Mouse (Mus musculus) brown adipose tissue, adult 24 weeks (tissue): ENCODE measurements around the gene Slc17a8. TPM values are rescaled to one million over a fixed set of nuclear protein-coding genes. Genes with fewer than 3 reads are reported as not detected.

Source experiments
- H3K27ac ChIP-seq: fragments of 200-500 bp; replicated peaks from 2 replicates; pipeline ENCODE4 v1.5.1; 2012; ENCODE audit warnings: low read depth, mild to moderate bottlenecking, low read length
- H3K4me1 ChIP-seq: fragments of 200-500 bp; 2 replicates; pipeline ENCODE4 v1.6.1; 2012; ENCODE audit warnings: low read length, mixed read lengths; ENCODE audit not compliant: control insufficient read depth, insufficient read depth, insufficient read length
- H3K4me3 ChIP-seq: fragments of 200-500 bp; 2 replicates; pipeline ENCODE4 v1.5.1; 2012; ENCODE audit warnings: low read depth, mild to moderate bottlenecking, low read length, moderate library complexity; ENCODE audit not compliant: insufficient read depth
- polyA plus RNA-seq: library from polyadenylated mRNA; stranded (reverse); fragments of >200 nt; gene quantifications from 2 replicates; pipeline ENCODE4 v1.2.4, GENCODE M21; 2012; ENCODE audit not compliant: missing spikeins, insufficient read depth, insufficient read length

Gene Slc17a8
- polyA plus RNA-seq, 1 experiment: not detected

DNA sequence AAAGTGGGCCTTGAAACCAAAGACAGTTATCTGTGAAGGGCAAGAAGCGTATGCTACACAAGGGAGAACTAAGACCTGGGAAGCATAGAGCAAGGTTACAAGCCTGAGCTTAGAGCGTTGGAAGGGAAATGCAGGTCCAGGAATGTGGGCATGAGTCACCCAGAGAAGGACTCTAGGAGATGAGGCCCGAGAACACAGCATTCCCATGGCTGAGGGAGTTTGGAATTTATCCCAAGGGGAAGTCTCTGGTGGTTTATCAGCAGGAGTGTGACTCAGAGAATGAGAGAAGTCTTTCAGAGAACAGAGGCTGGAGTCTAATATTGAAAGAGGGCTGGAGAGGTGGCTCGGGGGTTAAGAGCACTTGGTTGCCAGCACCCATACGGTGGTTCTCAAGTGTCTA is 94.0 kb downstream of the Slc17a8 start:
- Histone ChIP-seq H3K27ac (no peak overlapping the region), H3K4me1 (no peaks in the 10 kb centered on the region), H3K4me3 (no peak overlapping the region)

DNA sequence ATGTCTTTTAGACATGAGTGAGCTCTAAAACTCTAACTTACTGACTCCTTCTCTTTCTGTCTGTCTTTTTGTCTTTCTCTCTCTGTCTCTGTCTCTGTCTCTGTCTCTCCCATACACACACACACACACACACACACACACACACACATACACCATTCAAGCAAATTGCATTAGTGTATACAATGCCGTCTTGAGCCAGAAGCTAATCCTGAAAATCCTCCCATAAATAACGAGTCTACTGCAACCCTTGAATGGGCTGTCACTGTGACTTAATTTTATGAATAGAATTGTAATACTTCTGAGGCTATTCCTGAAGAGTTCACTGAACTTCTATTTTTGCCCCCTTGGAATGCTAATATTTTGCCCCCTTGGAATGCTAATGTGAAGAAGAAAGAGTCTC is 95.2 kb downstream of the Slc17a8 start:
- H3K4me3 ChIP-seq: no peak overlapping the region
- H3K27ac ChIP-seq: no peak overlapping the region
- H3K4me1 ChIP-seq: no peaks in the 10 kb centered on the region

Other genes starting within 250 kb of the Slc17a8 start
- 1.5 and 1.8 TPM in 2 replicates for gene Gas2l3, start 177.3 kb downstream of the Slc17a8 start, polyA plus RNA-seq
- 0.67 and 1.5 TPM in 2 replicates for gene Nr1h4, start 87.7 kb downstream of the Slc17a8 start, polyA plus RNA-seq
- gene Scyl2, start 65.0 kb upstream of the Slc17a8 start, polyA plus RNA-seq: 15.6 and 19.9 TPM in 2 replicates
- 22.2 and 27.0 TPM in 2 replicates for gene Actr6, start 111.0 kb upstream of the Slc17a8 start, polyA plus RNA-seq
- 11.4 and 12.1 TPM in 2 replicates for gene Uhrf1bp1l, start 123.7 kb upstream of the Slc17a8 start, polyA plus RNA-seq